Mouse (Mus musculus) neural tube, postnatal 0 days (tissue): ENCODE data around the gene Alkbh5. TPM values are rescaled to one million over a fixed set of nuclear protein-coding genes. Genes with fewer than 3 reads are reported as not detected.

Experiments
- polyA plus RNA-seq: library from polyadenylated mRNA; unstranded; fragments of >200 nt; fragmentation: Nextera tagmentation; extraction: Ambion mirVana; gene quantifications from 2 replicates; pipeline ENCODE4 v1.2.1, GENCODE M21; 2015

Alkbh5 gene
- polyA plus RNA-seq, result 19.0 and 20.2 TPM in 2 replicates

DNA sequence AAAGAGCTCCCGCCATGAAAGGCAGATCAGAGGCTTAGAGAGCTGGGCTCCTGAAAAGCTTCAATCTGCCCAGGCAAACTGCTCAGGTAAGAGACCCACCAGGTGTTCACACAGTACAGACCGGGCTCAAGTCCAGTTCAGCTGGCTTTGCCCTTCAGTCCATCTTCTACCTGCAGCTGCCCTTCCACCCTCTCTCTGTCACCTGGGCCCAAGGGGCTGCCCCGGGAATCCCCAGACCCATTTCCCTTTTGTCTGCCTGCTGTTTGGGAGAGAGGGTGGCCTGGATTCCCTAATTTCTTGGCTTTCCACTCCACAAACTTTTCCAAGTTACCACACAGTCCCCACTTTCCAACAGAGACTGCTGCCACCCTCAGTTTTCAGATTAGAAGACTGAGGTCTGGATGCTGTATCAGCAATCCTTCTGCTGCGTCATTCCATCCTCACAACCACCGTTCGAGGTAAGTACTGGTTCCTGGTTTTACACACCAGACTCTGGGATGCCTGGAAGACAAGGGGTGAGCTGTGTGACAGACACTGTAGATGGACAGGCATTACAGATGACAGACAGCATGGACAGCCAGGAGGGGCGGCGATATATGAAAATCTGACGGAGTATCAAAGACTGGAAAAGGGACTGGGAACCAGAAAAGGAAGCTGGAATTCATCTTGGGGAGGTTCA lies at the start of gene Alkbh5:
Gene Alkbh5 (plus strand): TSS at position 202 of the 679 bp plus-strand sequence.

Other genes with a start within 250 kb of the Alkbh5 start
- gene Tom1l2, start 183.5 kb upstream of the Alkbh5 start, polyA plus RNA-seq, result 44.2 and 58.1 TPM in 2 replicates
- 6.5 and 6.6 TPM in 2 replicates for gene Drc3, start 183.1 kb upstream of the Alkbh5 start, polyA plus RNA-seq
- 22.5 and 23.7 TPM in 2 replicates for gene Gid4, start 119.2 kb upstream of the Alkbh5 start, polyA plus RNA-seq
- 46.5 and 50.3 TPM in 2 replicates for gene Atpaf2, start 117.9 kb upstream of the Alkbh5 start, polyA plus RNA-seq
- gene Drg2, start 81.8 kb upstream of the Alkbh5 start, polyA plus RNA-seq, result 83.4 and 86.0 TPM in 2 replicates
- 0.53 and 0.54 TPM in 2 replicates for gene Myo15, start 67.0 kb upstream of the Alkbh5 start, polyA plus RNA-seq
- gene Llgl1, start 163.3 kb downstream of the Alkbh5 start, polyA plus RNA-seq, result 28.1 and 31.3 TPM in 2 replicates
- gene Flii, start 190.9 kb downstream of the Alkbh5 start, polyA plus RNA-seq, result 51.7 and 59.7 TPM in 2 replicates
- 22.4 and 22.6 TPM in 2 replicates for gene Mief2, start 192.0 kb downstream of the Alkbh5 start, polyA plus RNA-seq
- gene Top3a, start 241.0 kb downstream of the Alkbh5 start, polyA plus RNA-seq, result 4.6 and 5.5 TPM in 2 replicates
- gene Smcr8, start 241.1 kb downstream of the Alkbh5 start, polyA plus RNA-seq, result 2.9 and 3.6 TPM in 2 replicates